Mouse (Mus musculus) liver, embryonic 14.5 days (tissue): ENCODE data around the gene Psmd9.

ENCODE experiments used
- CTCF ChIP-seq: IDR thresholded peaks from 2 replicates; pipeline ENCODE4 v1.5.1; 2016; ENCODE audit warnings: antibody characterized with exemption, low read depth, control low read depth
- EP300 ChIP-seq: IDR thresholded peaks from 2 replicates; pipeline ENCODE4 v1.6.1; 2016; ENCODE audit warnings: antibody characterized with exemption, low read depth

DNA sequence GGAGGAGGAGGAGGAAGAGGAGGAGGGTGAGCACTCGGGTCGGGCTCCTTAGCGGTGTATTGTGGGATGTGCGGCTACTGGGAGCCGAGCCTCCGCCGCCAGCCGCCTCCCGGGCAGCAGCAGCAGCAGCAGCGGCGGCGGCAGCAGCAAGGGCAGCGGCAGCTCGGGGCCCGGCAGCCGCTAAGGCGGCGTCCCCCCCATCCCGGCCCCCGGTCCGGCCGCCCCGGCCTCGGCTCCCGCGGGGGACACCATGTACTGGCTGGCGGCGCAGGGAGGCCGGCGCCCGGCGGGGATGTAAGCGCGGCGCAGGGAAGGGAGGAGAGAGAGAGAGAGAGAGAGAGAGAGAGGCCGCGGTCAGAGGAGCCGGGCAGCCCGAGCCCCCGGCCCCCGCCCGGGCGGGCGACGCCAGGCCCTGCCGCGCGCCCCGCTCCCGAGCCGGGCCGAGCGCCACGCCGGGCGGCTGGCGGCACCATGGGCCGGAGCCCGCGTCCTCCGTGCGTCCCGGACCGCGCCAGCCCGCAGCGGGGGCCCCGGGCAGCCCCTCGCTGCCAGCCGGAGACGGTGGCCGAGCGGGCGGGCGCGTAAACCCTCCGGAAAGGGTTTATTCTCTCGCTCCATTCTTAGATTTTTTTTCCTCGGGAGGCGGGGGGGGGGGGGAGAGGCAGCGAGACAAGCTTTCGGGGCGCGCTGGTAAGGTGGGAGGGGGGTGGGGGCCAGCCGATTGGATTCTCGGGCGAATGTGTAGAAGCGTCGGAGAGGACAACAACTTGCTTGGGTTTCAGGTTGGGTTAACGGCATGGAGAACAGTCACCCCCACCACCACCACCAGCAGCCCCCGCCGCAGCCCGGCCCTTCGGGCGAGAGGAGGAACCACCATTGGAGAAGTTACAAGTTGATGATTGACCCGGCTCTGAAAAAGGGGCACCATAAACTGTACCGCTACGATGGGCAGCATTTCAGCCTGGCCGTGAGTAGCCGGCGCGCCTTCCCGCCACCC is 26.8 kb upstream of the Psmd9 start, which contains the start of gene Setd1b:
- TF ChIP-seq CTCF, result peak; percentile 11; the same call in 1 of the 2 replicates
- no peak for TF ChIP-seq EP300
